Mouse (Mus musculus): ENCODE measurements at regions not wholly inside any gene's neighbourhood (a gene's known extent, or its start where the extent isn't known, plus 50 kb on each side); places are given as distances from the start of the nearest gene placed in this dataset.

GRCm38 (mm10) chr7:136640160-136640559, 254.3 kb upstream of the Mgmt start:
- Histone ChIP-seq H3K9ac (ENCODE audit: low read depth, low read length) (no peak overlapping the region), H3K79me2 (replicated peaks; ENCODE audit: control insufficient read depth, insufficient read depth, low read length) (no peaks in the 10 kb centered on the region), H3K4me3 (no peak overlapping the region), H3K36me3 (ENCODE audit: control insufficient read depth, insufficient read depth, low read length) (no peaks in the 10 kb centered on the region), H3K27ac (no peak overlapping the region), H3K4me1 (ENCODE audit: control insufficient read depth, insufficient read depth, low read length) (peaks cover under 1% of the 10 kb centered on the region), H3K27me3 (ENCODE audit: control insufficient read depth, insufficient read depth, low read length) (no peaks in the 10 kb centered on the region; the same call in 1 of the 2 replicates)
- WGBS: 46% methylated on average over 5 of the region's 5 CpGs
- intact Hi-C loops (cut with DNase I): no loop called here
- no peak for TF ChIP-seq EP300 (IDR thresholded peaks at IDR 0.05; ENCODE audit: insufficient read depth, low read depth, low read length)
- DNase-seq: no peak

- no peak overlapping the region for H3K4me3 ChIP-seq
- H3K9ac ChIP-seq (ENCODE audit: low read depth, low read length): no peak overlapping the region
- H3K79me2 ChIP-seq (replicated peaks; ENCODE audit: control insufficient read depth, insufficient read depth, low read length): no peaks in the 10 kb centered on the region
- WGBS: 63% methylated on average over 7 of the region's 7 CpGs
- H3K4me1 ChIP-seq (ENCODE audit: control insufficient read depth, insufficient read depth, low read length): peaks cover 2% of the 10 kb centered on the region
- H3K27me3 ChIP-seq (ENCODE audit: control insufficient read depth, insufficient read depth, low read length): no peaks in the 10 kb centered on the region; the same call in 1 of the 2 replicates
- intact Hi-C loops (cut with DNase I): no loop called here
- no peak for DNase-seq
- no peaks in the 10 kb centered on the region for H3K36me3 ChIP-seq (ENCODE audit: control insufficient read depth, insufficient read depth, low read length)
- no peak overlapping the region for H3K27ac ChIP-seq
- TF ChIP-seq EP300 (IDR thresholded peaks at IDR 0.05; ENCODE audit: insufficient read depth, low read depth, low read length) (no peak), CTCF (IDR thresholded peaks at IDR 0.05) (no peak), POLR2A (IDR thresholded peaks at IDR 0.05; ENCODE audit: insufficient read depth, low read depth, low read length) (no peak)
These were observed 253.6 kb upstream of the Mgmt start for GRCm38 (mm10) chr7:136640771-136641170.

GRCm38 (mm10) chr7:136649796-136650195, 244.6 kb upstream of the Mgmt start:
- H3K4me3 ChIP-seq: no peak overlapping the region
- DNase-seq: no peak
- H3K27ac ChIP-seq: no peak overlapping the region
- no peaks in the 10 kb centered on the region for H3K27me3 ChIP-seq (ENCODE audit: control insufficient read depth, insufficient read depth, low read length)
- intact Hi-C loops (cut with DNase I): no loop called here
- 86% methylated on average over 4 of the region's 4 CpGs for WGBS
- no peaks in the 10 kb centered on the region for H3K79me2 ChIP-seq (replicated peaks; ENCODE audit: control insufficient read depth, insufficient read depth, low read length)
- peaks cover 2% of the 10 kb centered on the region for H3K4me1 ChIP-seq (ENCODE audit: control insufficient read depth, insufficient read depth, low read length)
- H3K9ac ChIP-seq (ENCODE audit: low read depth, low read length): no peak overlapping the region
- no peaks in the 10 kb centered on the region for H3K36me3 ChIP-seq (ENCODE audit: control insufficient read depth, insufficient read depth, low read length)
- TF ChIP-seq POLR2A (IDR thresholded peaks at IDR 0.05; ENCODE audit: insufficient read depth, low read depth, low read length): no peak
- TF ChIP-seq CTCF (IDR thresholded peaks at IDR 0.05): no peak
- TF ChIP-seq EP300 (IDR thresholded peaks at IDR 0.05; ENCODE audit: insufficient read depth, low read depth, low read length): no peak

DNA sequence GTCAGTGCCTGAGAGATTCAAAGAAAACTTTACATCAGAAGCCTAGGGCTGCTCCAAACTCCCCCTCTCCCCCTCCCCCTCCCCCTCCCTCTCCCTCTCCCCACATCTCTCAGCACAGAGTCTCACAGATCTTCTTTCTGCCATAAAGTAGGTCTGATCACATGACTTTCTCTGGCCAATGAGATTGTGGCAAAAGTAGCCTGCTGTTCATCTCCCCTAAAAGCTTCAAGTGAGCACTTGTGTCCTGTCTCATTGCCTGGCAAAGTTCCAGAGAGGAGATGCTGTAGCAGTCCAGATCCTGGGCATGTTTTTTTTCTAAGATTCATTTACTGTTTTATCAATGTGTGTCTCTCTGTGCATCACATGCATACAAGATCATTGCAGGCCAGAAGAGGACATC, 234.5 kb upstream of the Mgmt start:
- no peaks in the 10 kb centered on the region for H3K79me2 ChIP-seq (replicated peaks; ENCODE audit: control insufficient read depth, insufficient read depth, low read length)
- no peak for TF ChIP-seq POLR2A (IDR thresholded peaks at IDR 0.05; ENCODE audit: insufficient read depth, low read depth, low read length)
- no peak for TF ChIP-seq EP300 (IDR thresholded peaks at IDR 0.05; ENCODE audit: insufficient read depth, low read depth, low read length)
- no peak for TF ChIP-seq CTCF (IDR thresholded peaks at IDR 0.05)
- no peaks in the 10 kb centered on the region for H3K27me3 ChIP-seq (ENCODE audit: control insufficient read depth, insufficient read depth, low read length)
- DNase-seq: no peak
- no peak overlapping the region for H3K9ac ChIP-seq (ENCODE audit: low read depth, low read length)
- no peaks in the 10 kb centered on the region for H3K4me1 ChIP-seq (ENCODE audit: control insufficient read depth, insufficient read depth, low read length)
- H3K27ac ChIP-seq: no peak overlapping the region
- H3K36me3 ChIP-seq (ENCODE audit: control insufficient read depth, insufficient read depth, low read length): no peaks in the 10 kb centered on the region
- H3K4me3 ChIP-seq: no peak overlapping the region
- intact Hi-C loops (cut with DNase I): no loop called here

GRCm38 (mm10) chr7:136660401-136660800, 234.0 kb upstream of the Mgmt start:
- intact Hi-C loops (cut with DNase I): no loop called here
- TF ChIP-seq POLR2A (IDR thresholded peaks at IDR 0.05; ENCODE audit: insufficient read depth, low read depth, low read length) (no peak), CTCF (IDR thresholded peaks at IDR 0.05) (no peak), EP300 (IDR thresholded peaks at IDR 0.05; ENCODE audit: insufficient read depth, low read depth, low read length) (no peak)
- WGBS: 71% methylated on average over 2 of the region's 2 CpGs
- Histone ChIP-seq H3K9ac (ENCODE audit: low read depth, low read length) (no peak overlapping the region), H3K4me3 (no peak overlapping the region), H3K36me3 (ENCODE audit: control insufficient read depth, insufficient read depth, low read length) (no peaks in the 10 kb centered on the region), H3K79me2 (replicated peaks; ENCODE audit: control insufficient read depth, insufficient read depth, low read length) (no peaks in the 10 kb centered on the region), H3K27ac (no peak overlapping the region), H3K27me3 (ENCODE audit: control insufficient read depth, insufficient read depth, low read length) (no peaks in the 10 kb centered on the region), H3K4me1 (ENCODE audit: control insufficient read depth, insufficient read depth, low read length) (no peaks in the 10 kb centered on the region)
- DNase-seq: no peak

DNA sequence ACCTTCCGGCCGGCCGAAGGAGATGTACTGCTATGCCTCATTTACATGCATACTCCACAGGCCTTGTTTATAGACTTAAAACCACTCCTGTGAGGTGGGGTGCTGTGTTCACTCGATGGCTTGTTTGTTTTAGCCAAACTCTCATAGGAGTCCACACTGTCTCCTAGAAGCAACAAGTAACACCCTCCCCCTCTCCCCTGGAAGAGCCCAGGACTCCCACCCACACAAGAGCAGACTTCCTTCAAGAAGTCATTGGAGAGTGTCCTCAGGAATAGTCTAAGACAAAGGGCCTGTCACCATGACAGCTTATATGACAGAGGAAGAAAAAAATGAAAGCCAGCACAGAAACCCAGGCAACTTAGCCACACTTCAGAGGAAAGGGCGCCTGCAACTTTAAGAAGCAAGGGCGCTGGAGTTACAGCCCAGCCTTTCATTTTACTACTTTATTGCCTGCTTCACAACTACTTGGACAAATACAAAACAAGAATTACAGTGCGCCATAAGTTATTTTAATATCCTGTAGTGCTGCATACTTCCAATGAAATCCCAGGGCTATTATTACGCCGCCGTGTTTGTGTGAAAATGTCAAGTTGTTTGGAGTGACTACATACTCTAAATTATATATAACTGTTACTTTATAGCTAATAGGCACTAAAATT, 229.9 kb upstream of the Mgmt start:
- Histone ChIP-seq H3K27me3 (ENCODE audit: control insufficient read depth, insufficient read depth, low read length) (no peaks in the 10 kb centered on the region), H3K79me2 (replicated peaks; ENCODE audit: control insufficient read depth, insufficient read depth, low read length) (no peaks in the 10 kb centered on the region), H3K27ac (no peak overlapping the region), H3K4me1 (ENCODE audit: control insufficient read depth, insufficient read depth, low read length) (no peaks in the 10 kb centered on the region), H3K36me3 (ENCODE audit: control insufficient read depth, insufficient read depth, low read length) (no peaks in the 10 kb centered on the region), H3K9ac (ENCODE audit: low read depth, low read length) (no peak overlapping the region), H3K4me3 (no peak overlapping the region)
- intact Hi-C loops (cut with DNase I): no loop called here
- WGBS: 88% methylated on average over 10 of the region's 10 CpGs
- TF ChIP-seq EP300 (IDR thresholded peaks at IDR 0.05; ENCODE audit: insufficient read depth, low read depth, low read length) (no peak), POLR2A (IDR thresholded peaks at IDR 0.05; ENCODE audit: insufficient read depth, low read depth, low read length) (no peak)
- no peak for DNase-seq
